Mouse (Mus musculus): ENCODE measurements at regions not wholly inside any gene's neighbourhood (a gene's known extent, or its start where the extent isn't known, plus 50 kb on each side); places are given as distances from the start of the nearest gene placed in this dataset.

DNA sequence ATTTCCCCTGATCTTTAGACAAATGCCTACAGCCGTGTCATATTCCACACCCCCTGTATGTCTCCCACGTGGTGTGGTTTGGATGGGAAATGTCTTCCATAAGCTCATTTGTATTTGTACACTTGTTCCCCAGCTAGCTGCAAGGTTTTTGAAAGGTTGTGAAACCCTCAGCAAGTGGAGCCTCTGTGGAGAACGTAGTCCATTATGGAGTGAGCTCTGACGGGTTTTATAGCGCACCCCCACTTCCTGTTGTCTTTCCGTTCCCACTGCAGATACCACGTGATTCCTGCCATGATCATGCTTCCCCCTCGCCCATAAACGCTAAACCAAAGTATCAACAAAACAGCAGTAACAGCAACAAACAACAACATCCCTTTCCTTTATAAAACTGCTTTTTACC lies 145.6 kb upstream of the Fn1 start:
- Histone ChIP-seq H3K4me3 (ENCODE audit: low read length) (no peak overlapping the region), H3K36me3 (ENCODE audit: control insufficient read depth, insufficient read depth, low read length) (no peaks in the 10 kb centered on the region), H3K4me2 (ENCODE audit: low read depth, low read length) (no peak overlapping the region), H3K9ac (ENCODE audit: low read depth, low read length) (no peak overlapping the region), H3K4me1 (ENCODE audit: control insufficient read depth, insufficient read depth, low read length) (no peaks in the 10 kb centered on the region), H3K9me3 (ENCODE audit: control insufficient read depth, low read length) (no peaks in the 10 kb centered on the region), H3K27me3 (replicated peaks; ENCODE audit: control insufficient read depth, insufficient read depth, low read length) (no peaks in the 10 kb centered on the region), H3K27ac (ENCODE audit: low read length) (no peak overlapping the region)
- WGBS: 66% methylated on average over 9 of the region's 9 CpGs
- ATAC-seq: no peak

DNA sequence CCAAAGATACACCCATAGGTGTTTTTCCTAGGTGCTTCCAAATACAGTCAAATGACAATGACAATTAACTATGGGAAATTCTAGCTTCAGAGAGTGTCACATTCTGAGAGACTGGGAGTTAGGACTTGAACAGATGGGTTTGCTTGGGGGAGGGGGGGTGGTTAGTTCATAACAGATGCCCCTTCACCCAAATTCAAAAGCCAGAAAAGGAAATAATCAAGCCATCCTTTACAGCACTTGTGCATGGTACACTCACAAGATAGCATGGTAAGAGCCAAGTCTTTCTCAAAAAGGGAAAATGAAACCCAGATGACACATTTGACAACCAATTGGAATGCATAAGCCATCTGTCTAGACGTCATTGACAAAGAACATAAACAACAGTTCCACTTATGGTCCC lies 135.4 kb upstream of the Fn1 start:
- H3K27ac ChIP-seq (ENCODE audit: low read length): no peak overlapping the region
- H3K36me3 ChIP-seq (ENCODE audit: control insufficient read depth, insufficient read depth, low read length): no peaks in the 10 kb centered on the region
- H3K4me2 ChIP-seq (ENCODE audit: low read depth, low read length): no peak overlapping the region
- H3K9me3 ChIP-seq (ENCODE audit: control insufficient read depth, low read length): no peaks in the 10 kb centered on the region
- 61% methylated on average over 1 of the region's 1 CpGs for WGBS
- ATAC-seq: no peak
- no peaks in the 10 kb centered on the region for H3K27me3 ChIP-seq (replicated peaks; ENCODE audit: control insufficient read depth, insufficient read depth, low read length)
- no peak overlapping the region for H3K4me3 ChIP-seq (ENCODE audit: low read length)
- H3K9ac ChIP-seq (ENCODE audit: low read depth, low read length): no peak overlapping the region
- H3K4me1 ChIP-seq (ENCODE audit: control insufficient read depth, insufficient read depth, low read length): no peaks in the 10 kb centered on the region

DNA sequence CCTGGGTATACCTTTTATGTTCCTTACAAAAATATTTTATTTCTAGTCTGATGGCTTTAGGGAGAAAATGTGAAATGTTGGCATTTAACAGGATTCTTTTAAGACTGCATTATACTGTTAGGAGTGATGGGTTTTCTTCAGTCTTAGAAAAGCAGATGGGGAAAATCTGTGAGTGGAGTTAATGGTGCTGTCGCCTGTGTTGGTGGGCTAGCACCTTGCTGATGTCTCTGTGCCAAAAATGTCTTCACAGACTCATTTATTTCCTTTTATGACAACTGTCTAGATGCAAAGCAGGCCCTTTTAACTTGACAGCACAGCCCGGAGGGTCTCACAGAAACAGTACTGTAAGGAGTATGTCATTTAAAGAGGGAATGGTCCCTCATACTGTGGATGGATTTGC lies 131.9 kb upstream of the Fn1 start:
- Histone ChIP-seq H3K27me3 (replicated peaks; ENCODE audit: control insufficient read depth, insufficient read depth, low read length) (no peaks in the 10 kb centered on the region), H3K9ac (ENCODE audit: low read depth, low read length) (no peak overlapping the region), H3K27ac (ENCODE audit: low read length) (no peak overlapping the region), H3K4me1 (ENCODE audit: control insufficient read depth, insufficient read depth, low read length) (no peaks in the 10 kb centered on the region), H3K36me3 (ENCODE audit: control insufficient read depth, insufficient read depth, low read length) (no peaks in the 10 kb centered on the region), H3K4me3 (ENCODE audit: low read length) (no peak overlapping the region), H3K4me2 (ENCODE audit: low read depth, low read length) (no peak overlapping the region), H3K9me3 (ENCODE audit: control insufficient read depth, low read length) (no peaks in the 10 kb centered on the region)
- 68% methylated on average over 2 of the region's 2 CpGs for WGBS
- no peak for ATAC-seq

DNA sequence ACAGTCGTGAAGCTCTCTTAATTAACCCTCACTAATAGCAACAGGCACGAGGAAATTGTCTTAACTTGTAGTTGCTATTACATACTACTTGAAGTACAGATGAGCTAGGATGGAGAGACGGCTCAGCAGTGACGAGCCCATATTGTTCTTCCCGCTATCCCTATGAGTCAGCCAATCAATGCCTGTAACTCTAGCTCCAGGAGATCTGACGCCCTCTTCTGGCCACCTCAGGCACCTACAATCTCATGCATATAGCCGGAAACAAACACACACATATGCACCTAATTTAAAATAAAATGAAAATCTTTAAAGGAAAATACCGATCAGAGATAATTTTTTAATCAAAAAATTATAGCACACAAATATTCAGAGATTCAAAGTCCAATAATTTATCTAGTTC lies 125.3 kb upstream of the Fn1 start:
- Histone ChIP-seq H3K9ac (ENCODE audit: low read depth, low read length) (no peak overlapping the region), H3K27ac (ENCODE audit: low read length) (no peak overlapping the region), H3K4me1 (ENCODE audit: control insufficient read depth, insufficient read depth, low read length) (no peaks in the 10 kb centered on the region), H3K27me3 (replicated peaks; ENCODE audit: control insufficient read depth, insufficient read depth, low read length) (no peaks in the 10 kb centered on the region), H3K9me3 (ENCODE audit: control insufficient read depth, low read length) (no peaks in the 10 kb centered on the region), H3K4me2 (ENCODE audit: low read depth, low read length) (no peak overlapping the region), H3K36me3 (ENCODE audit: control insufficient read depth, insufficient read depth, low read length) (no peaks in the 10 kb centered on the region), H3K4me3 (ENCODE audit: low read length) (no peak overlapping the region)
- ATAC-seq: no peak
- 88% methylated on average over 8 of the region's 8 CpGs for WGBS

DNA sequence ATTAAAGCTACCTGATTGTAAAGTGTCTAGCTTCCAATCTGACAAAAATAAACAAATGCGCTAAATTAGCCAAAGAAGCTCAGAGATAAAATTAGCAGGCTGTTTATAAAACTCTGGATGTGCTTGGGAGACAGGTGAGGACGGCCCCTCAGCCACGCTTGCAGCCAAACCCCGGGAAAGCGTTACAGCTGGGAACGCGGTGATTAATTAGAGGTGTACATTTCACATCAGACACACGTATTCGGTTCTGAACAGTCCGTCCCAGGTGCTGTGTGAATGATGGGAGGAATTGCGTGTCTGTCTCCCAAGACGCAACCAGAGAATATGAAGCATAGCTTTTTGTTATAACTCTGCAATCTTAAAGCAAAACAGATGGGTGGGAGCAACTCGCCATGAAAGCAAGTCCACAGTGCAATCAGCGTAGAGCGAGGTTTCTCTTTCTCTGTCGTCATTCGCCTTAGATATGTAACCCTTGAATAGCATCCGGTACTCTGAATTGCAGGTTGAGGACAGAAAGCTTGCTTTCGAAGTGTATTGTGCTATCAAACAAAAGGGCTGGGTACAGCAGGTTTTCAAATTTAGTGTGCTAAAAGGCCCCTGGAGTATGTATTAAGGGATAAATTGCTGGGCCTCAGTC lies 123.0 kb upstream of the Fn1 start:
- no peak for ATAC-seq

DNA sequence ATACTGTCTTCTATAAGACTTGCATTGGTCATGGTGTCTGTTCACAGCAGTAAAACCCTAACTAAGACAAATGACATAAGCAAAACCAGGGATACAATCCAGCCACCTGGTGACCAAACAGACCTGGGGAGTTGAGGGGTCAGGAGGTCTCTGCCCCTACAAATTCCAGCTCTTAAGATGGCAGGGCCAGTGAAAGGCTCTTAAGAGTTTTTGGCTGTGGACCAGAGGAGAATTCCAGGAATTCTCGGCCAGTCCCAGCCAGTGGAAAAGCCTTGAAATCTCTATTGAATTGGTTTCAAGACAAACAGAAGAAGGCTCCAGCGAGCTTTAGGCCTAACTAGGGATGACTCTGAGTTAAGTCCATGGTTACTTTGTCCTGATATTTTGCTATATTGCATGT lies 119.5 kb upstream of the Fn1 start:
- Histone ChIP-seq H3K4me1 (ENCODE audit: control insufficient read depth, insufficient read depth, low read length) (no peaks in the 10 kb centered on the region), H3K27ac (ENCODE audit: low read length) (no peak overlapping the region), H3K4me3 (ENCODE audit: low read length) (no peak overlapping the region), H3K9ac (ENCODE audit: low read depth, low read length) (no peak overlapping the region), H3K27me3 (replicated peaks; ENCODE audit: control insufficient read depth, insufficient read depth, low read length) (no peaks in the 10 kb centered on the region), H3K4me2 (ENCODE audit: low read depth, low read length) (no peak overlapping the region), H3K36me3 (ENCODE audit: control insufficient read depth, insufficient read depth, low read length) (no peaks in the 10 kb centered on the region), H3K9me3 (ENCODE audit: control insufficient read depth, low read length) (no peaks in the 10 kb centered on the region)
- ATAC-seq: no peak
- WGBS: 55% methylated on average over 2 of the region's 2 CpGs

More for the DNA sequence above, 123.0 kb upstream of the Fn1 start:
- no peak overlapping the region for H3K4me3 ChIP-seq (ENCODE audit: low read length)
- H3K9me3 ChIP-seq (ENCODE audit: control insufficient read depth, low read length): no peaks in the 10 kb centered on the region
- H3K9ac ChIP-seq (ENCODE audit: low read depth, low read length): no peak overlapping the region
- H3K4me1 ChIP-seq (ENCODE audit: control insufficient read depth, insufficient read depth, low read length): no peaks in the 10 kb centered on the region
- no peak overlapping the region for H3K4me2 ChIP-seq (ENCODE audit: low read depth, low read length)
- WGBS: 70% methylated on average over 19 of the region's 19 CpGs
- no peaks in the 10 kb centered on the region for H3K27me3 ChIP-seq (replicated peaks; ENCODE audit: control insufficient read depth, insufficient read depth, low read length)
- H3K36me3 ChIP-seq (ENCODE audit: control insufficient read depth, insufficient read depth, low read length): no peaks in the 10 kb centered on the region
- H3K27ac ChIP-seq (ENCODE audit: low read length): no peak overlapping the region

DNA sequence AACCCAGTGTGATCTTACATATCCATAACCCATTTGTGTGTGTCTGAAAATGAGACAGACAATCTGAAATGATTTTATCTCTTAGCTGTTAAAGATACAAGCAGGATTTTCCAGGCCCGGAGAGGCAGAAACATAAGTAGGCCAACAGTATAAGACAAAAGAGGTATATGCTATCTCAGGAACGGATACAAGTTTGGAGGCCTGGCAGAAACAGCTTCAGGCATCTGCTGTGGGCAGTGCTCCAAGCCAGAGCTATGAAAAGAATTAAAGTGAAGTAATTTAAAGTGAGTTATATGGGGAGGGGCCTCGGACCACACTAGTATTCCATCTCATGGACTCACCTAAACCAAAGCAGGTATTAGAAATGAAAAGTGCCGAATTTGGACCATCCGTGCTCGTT lies 118.8 kb upstream of the Fn1 start:
- Histone ChIP-seq H3K36me3 (ENCODE audit: control insufficient read depth, insufficient read depth, low read length) (no peaks in the 10 kb centered on the region), H3K27ac (ENCODE audit: low read length) (no peak overlapping the region), H3K4me1 (ENCODE audit: control insufficient read depth, insufficient read depth, low read length) (no peaks in the 10 kb centered on the region), H3K4me2 (ENCODE audit: low read depth, low read length) (no peak overlapping the region), H3K9me3 (ENCODE audit: control insufficient read depth, low read length) (no peaks in the 10 kb centered on the region), H3K9ac (ENCODE audit: low read depth, low read length) (no peak overlapping the region), H3K27me3 (replicated peaks; ENCODE audit: control insufficient read depth, insufficient read depth, low read length) (no peaks in the 10 kb centered on the region), H3K4me3 (ENCODE audit: low read length) (no peak overlapping the region)
- ATAC-seq: no peak
- WGBS: 79% methylated on average over 6 of the region's 6 CpGs

DNA sequence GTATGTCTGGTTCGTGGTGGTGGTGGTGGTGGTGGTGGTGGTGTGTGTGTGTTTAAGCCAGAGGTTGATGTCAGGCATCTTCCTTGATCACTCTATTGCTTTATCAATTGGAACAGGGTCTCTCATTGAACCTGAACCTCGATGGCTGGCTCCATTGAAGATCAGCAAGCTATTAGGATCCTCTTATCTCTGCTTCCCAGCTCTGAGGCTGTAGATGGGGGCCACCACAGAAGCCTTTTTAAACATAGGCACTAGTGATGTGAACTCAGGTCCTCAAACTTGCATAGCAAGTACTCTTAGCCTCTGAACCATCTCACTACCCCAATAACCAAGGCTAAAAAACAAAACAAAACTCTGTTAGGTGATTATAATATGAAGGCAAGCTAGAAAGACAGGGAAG lies 116.6 kb upstream of the Fn1 start:
- WGBS: 52% methylated on average over 2 of the region's 2 CpGs

DNA sequence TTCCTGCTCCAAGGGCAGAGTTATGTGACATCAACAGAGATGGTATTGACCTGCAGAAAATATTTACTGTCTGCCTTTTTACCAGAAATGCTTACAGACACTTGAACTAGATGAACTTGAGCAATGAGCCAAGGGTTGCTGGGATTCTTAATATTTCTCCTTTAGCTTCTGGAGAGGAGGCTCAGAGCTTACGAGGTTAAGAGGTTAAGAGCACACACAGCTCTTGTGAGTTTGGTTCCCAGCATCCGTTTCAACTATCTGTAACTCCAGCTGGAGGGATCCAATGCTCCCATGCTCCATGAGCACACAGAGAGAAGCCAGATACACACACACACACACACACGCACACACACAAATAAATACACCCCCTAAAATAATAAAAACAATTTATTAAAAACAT lies 114.7 kb upstream of the Fn1 start:
- Histone ChIP-seq H3K4me1 (ENCODE audit: control insufficient read depth, insufficient read depth, low read length) (no peaks in the 10 kb centered on the region), H3K9ac (ENCODE audit: low read depth, low read length) (no peak overlapping the region), H3K36me3 (ENCODE audit: control insufficient read depth, insufficient read depth, low read length) (no peaks in the 10 kb centered on the region), H3K4me2 (ENCODE audit: low read depth, low read length) (no peak overlapping the region), H3K27ac (ENCODE audit: low read length) (no peak overlapping the region), H3K27me3 (replicated peaks; ENCODE audit: control insufficient read depth, insufficient read depth, low read length) (no peaks in the 10 kb centered on the region), H3K4me3 (ENCODE audit: low read length) (no peak overlapping the region), H3K9me3 (ENCODE audit: control insufficient read depth, low read length) (no peaks in the 10 kb centered on the region)
- ATAC-seq: peak; percentile 80
- WGBS: 61% methylated on average over 3 of the region's 3 CpGs

More for the DNA sequence above, 116.6 kb upstream of the Fn1 start:
- ATAC-seq: no peak
- H3K9ac ChIP-seq (ENCODE audit: low read depth, low read length): no peak overlapping the region
- no peak overlapping the region for H3K4me2 ChIP-seq (ENCODE audit: low read depth, low read length)
- no peaks in the 10 kb centered on the region for H3K27me3 ChIP-seq (replicated peaks; ENCODE audit: control insufficient read depth, insufficient read depth, low read length)
- H3K27ac ChIP-seq (ENCODE audit: low read length): no peak overlapping the region
- no peak overlapping the region for H3K4me3 ChIP-seq (ENCODE audit: low read length)
- H3K4me1 ChIP-seq (ENCODE audit: control insufficient read depth, insufficient read depth, low read length): no peaks in the 10 kb centered on the region
- no peaks in the 10 kb centered on the region for H3K9me3 ChIP-seq (ENCODE audit: control insufficient read depth, low read length)
- H3K36me3 ChIP-seq (ENCODE audit: control insufficient read depth, insufficient read depth, low read length): no peaks in the 10 kb centered on the region

DNA sequence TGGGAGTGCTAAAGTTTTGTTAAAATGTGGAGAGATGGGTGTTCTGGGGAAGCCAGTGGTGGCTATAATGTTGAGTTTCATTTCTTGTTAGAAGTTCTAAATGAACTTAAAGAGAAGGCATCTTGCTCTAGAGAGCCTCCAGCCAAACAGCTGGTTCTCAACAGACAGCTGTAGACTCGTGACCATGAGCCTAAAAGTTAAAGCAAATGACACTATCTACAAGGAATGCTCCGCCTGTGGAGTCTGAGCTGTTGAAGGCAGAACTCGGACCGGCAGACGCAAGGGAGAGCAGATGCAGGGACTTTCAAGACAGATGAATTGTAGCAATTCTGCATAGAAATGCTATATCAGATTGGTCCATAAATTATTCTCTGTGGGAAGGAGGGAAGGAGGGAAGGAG lies 114.1 kb upstream of the Fn1 start:
- Histone ChIP-seq H3K4me3 (ENCODE audit: low read length) (no peak overlapping the region), H3K4me1 (ENCODE audit: control insufficient read depth, insufficient read depth, low read length) (no peaks in the 10 kb centered on the region), H3K9ac (ENCODE audit: low read depth, low read length) (no peak overlapping the region), H3K9me3 (ENCODE audit: control insufficient read depth, low read length) (no peaks in the 10 kb centered on the region), H3K27me3 (replicated peaks; ENCODE audit: control insufficient read depth, insufficient read depth, low read length) (no peaks in the 10 kb centered on the region), H3K4me2 (ENCODE audit: low read depth, low read length) (no peak overlapping the region), H3K36me3 (ENCODE audit: control insufficient read depth, insufficient read depth, low read length) (no peaks in the 10 kb centered on the region), H3K27ac (ENCODE audit: low read length) (peak overlapping the region; percentile 61; the same call in 1 of the 2 replicates)
- WGBS: 48% methylated on average over 5 of the region's 5 CpGs
- peak; percentile 82 for ATAC-seq
